Mouse (Mus musculus) kidney, embryonic 14.5 days (tissue): ENCODE data around the gene Prpf8. TPM values are rescaled to one million over a fixed set of nuclear protein-coding genes. Genes with fewer than 3 reads are reported as not detected.

ENCODE experiments used
- ATAC-seq: fragments of 200-750 bp; cut with Nextera tagmentation; 2 replicates; pipeline ENCODE4 v1.8.0; 2017; ENCODE audit warnings: moderate number of reproducible peaks, mild to moderate bottlenecking, moderate TSS enrichment, moderate library complexity; ENCODE audit not compliant: low FRiP score, low TSS enrichment
- H3K27ac ChIP-seq: fragments of 300-500 bp; sonication (generic); 2 replicates; pipeline ENCODE4 v1.5.1; 2014; ENCODE audit warnings: low read depth, mild to moderate bottlenecking, low read length, moderate library complexity, mixed read lengths
- H3K27me3 ChIP-seq: fragments of 300-500 bp; sonication (generic); 2 replicates; pipeline ENCODE4 v1.6.1; 2014; ENCODE audit warnings: mild to moderate bottlenecking, low read length; ENCODE audit not compliant: control insufficient read depth, insufficient read depth
- H3K36me3 ChIP-seq: fragments of 300-500 bp; sonication (generic); 2 replicates; pipeline ENCODE4 v1.6.1; 2014; ENCODE audit warnings: low read length, mixed read lengths; ENCODE audit not compliant: control insufficient read depth, insufficient read depth
- H3K4me1 ChIP-seq: fragments of 300-500 bp; sonication (generic); 2 replicates; pipeline ENCODE4 v1.6.1; 2014; ENCODE audit warnings: low read length, mixed read lengths; ENCODE audit not compliant: control insufficient read depth, insufficient read depth
- H3K4me2 ChIP-seq: fragments of 300-500 bp; sonication (generic); replicated peaks from 2 replicates; pipeline ENCODE4 v1.6.1; 2014; ENCODE audit warnings: low read depth, mild to moderate bottlenecking, low read length
- H3K4me3 ChIP-seq: fragments of 300-500 bp; sonication (generic); 2 replicates; pipeline ENCODE4 v1.5.1; 2014; ENCODE audit warnings: mild to moderate bottlenecking, low read length
- H3K9ac ChIP-seq: fragments of 300-500 bp; sonication (generic); 2 replicates; pipeline ENCODE4 v1.6.1; 2014; ENCODE audit warnings: low read depth, mild to moderate bottlenecking, low read length, moderate library complexity
- H3K9me3 ChIP-seq: fragments of 300-500 bp; sonication (generic); 2 replicates; pipeline ENCODE4 v1.6.1; 2016; ENCODE audit warnings: low read length; ENCODE audit not compliant: control insufficient read depth
- WGBS: fragments of 180-500 bp; shearing (Covaris S2); extraction: QIAGEN DNeasy Blood & Tissue Kit; methylation state at CpG from one replicate; pipeline ENCODE4 v1.1.7; 2014; 5-methylcytosine and 5-hydroxymethylcytosine counted together
- polyA plus RNA-seq: library from polyadenylated mRNA; unstranded; fragments of >200 nt; fragmentation: Nextera tagmentation; extraction: Ambion mirVana; gene quantifications from 2 replicates; pipeline ENCODE4 v1.2.1, GENCODE M21; 2014

Prpf8 gene
- polyA plus RNA-seq, 1 experiment from 2014 or later, result 103 TPM

DNA sequence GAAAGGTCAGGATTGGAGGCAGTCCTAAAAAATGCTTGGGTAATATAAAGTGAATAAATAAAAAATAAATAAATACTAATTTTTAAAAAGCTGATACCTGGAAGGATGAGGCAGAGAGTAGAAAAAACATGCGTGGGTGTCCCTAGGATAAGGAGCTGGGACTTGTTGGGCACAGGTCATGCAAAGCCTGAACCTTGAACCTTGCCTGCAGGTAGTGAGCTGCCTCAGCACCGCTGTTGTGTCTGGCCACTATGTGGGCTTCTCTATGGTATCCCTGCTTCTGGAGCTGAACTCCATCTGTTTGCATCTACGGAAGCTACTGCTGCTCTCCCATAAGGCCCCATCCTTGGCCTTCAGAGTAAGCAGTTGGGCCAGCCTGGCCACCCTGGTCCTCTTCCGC lies 17.4 kb upstream of the Prpf8 start:
- Histone ChIP-seq H3K27me3 (no peaks in the 10 kb centered on the region), H3K4me2 (no peak overlapping the region), H3K9me3 (peaks cover 3% of the 10 kb centered on the region; the same call in 1 of the 2 replicates), H3K4me1 (peaks cover 5% of the 10 kb centered on the region; the same call in 1 of the 2 replicates), H3K4me3 (no peak overlapping the region), H3K9ac (no peak overlapping the region), H3K36me3 (peaks cover 10% of the 10 kb centered on the region; the same call in 1 of the 2 replicates), H3K27ac (no peak overlapping the region)
- WGBS, result 94% methylated on average over 4 of the region's 4 CpGs
- no peak for ATAC-seq

DNA sequence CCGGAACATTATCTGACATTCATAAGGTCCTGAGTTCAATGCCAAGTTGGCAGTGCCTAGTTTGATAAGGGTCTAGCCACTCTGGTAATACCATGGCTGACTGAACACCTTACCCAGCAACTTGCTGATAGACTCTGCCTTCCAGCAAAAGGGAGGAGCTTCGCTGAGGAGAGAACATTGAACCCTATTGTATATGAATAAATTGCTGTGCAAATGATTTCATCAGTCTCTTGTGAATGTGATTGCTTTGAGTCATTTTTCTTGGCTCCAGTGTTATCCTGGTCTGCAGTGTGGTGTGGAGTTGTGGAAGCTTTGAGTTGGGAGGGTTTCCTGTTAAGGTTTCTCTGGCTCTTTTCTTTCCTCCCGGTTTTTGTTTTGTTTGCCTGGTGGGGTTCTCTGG lies 15.9 kb upstream of the Prpf8 start:
- no peak overlapping the region for H3K27ac ChIP-seq
- no peak for ATAC-seq
- peaks cover 5% of the 10 kb centered on the region; the same call in 1 of the 2 replicates for H3K4me1 ChIP-seq
- no peaks in the 10 kb centered on the region for H3K27me3 ChIP-seq
- H3K9ac ChIP-seq, result no peak overlapping the region
- no peak overlapping the region for H3K4me2 ChIP-seq
- 75% methylated on average over 3 of the region's 3 CpGs for WGBS
- H3K36me3 ChIP-seq, result peaks cover 3% of the 10 kb centered on the region; the same call in 1 of the 2 replicates
- no peak overlapping the region for H3K4me3 ChIP-seq
- peaks cover 3% of the 10 kb centered on the region; the same call in 1 of the 2 replicates for H3K9me3 ChIP-seq

DNA sequence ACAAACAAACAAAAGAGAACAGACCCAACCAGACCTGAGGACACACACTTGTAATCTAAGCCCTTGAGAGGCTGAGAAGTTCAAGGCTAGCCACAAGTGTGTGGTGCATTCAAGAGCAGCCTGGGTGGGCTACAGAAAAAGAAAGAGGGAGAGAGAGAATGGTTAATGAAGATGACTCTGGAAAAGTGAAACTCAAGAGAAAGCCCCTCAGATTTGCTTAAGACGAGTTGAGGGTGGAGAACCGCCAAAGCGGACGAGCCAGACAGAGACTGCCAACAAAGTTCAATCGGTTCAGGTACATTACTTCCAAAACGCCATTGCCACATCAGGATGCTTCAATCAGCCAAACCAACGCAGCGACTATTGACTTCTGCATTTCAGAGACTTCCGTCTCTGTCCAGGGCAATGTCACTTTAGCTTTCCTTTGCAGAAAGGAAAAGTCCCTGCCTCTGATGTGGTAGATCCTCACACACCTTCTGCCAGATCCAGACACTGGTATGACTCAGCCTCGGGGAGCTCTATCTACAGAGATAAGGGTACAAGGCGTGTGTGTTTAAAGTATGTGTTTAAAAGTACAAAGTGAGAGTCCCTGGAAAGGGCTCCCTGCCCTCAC lies 14.0 kb upstream of the Prpf8 start:
- Histone ChIP-seq H3K36me3 (no peaks in the 10 kb centered on the region), H3K9me3 (no peaks in the 10 kb centered on the region), H3K4me2 (no peak overlapping the region), H3K4me1 (peaks cover 1% of the 10 kb centered on the region; the same call in 1 of the 2 replicates), H3K27ac (no peak overlapping the region), H3K9ac (no peak overlapping the region), H3K4me3 (no peak overlapping the region), H3K27me3 (no peaks in the 10 kb centered on the region)
- 78% methylated on average over 11 of the region's 11 CpGs for WGBS
- no peak for ATAC-seq

DNA sequence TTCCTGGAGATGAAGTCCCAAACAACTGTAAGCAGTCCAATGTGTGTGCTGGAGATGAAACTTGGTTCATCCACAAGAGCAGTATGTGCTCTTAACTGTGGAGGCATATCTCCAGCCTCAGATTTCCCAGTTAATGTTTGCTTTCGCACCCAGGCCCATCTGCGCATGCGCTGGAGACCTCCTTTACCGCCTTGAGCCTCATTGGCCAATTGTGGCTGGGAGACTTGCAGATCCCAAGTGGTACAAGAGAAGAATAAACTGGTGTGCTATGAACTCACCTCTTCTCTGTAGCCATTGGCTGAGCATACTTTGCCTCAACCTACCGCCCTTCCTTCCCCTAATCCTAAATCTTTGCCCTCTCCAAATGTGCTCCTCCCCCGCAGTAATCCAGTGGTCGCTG lies 13.2 kb upstream of the Prpf8 start:
- 69% methylated on average over 7 of the region's 7 CpGs for WGBS
- ATAC-seq, result no peak

DNA sequence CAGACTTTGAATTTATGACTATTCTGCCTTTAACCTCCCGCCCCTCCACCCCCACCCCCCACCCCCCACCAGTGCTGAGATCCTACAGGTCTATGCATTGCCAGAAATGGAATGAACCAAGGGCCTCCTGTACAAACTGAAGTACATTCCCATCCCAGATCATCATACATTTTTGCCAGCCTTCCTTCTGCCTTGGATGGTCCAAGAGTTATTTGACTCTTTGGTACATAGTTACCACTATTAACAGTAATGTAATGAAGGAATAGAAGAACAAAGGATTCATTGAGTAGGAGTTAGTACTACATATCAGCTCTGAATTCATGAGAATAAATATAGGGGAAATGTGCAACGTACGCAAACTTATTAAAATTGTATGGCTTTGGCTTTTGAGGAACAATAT lies 424 bp upstream of the Prpf8 start:
- WGBS, result 18% methylated on average over 3 of the region's 3 CpGs
- H3K4me3 ChIP-seq, result peak overlapping the region; percentile 100

More for the DNA sequence above, 13.2 kb upstream of the Prpf8 start:
- Histone ChIP-seq H3K9ac (no peak overlapping the region), H3K27ac (no peak overlapping the region), H3K4me1 (no peaks in the 10 kb centered on the region), H3K36me3 (no peaks in the 10 kb centered on the region), H3K9me3 (no peaks in the 10 kb centered on the region), H3K4me3 (no peak overlapping the region), H3K27me3 (no peaks in the 10 kb centered on the region), H3K4me2 (no peak overlapping the region)

DNA sequence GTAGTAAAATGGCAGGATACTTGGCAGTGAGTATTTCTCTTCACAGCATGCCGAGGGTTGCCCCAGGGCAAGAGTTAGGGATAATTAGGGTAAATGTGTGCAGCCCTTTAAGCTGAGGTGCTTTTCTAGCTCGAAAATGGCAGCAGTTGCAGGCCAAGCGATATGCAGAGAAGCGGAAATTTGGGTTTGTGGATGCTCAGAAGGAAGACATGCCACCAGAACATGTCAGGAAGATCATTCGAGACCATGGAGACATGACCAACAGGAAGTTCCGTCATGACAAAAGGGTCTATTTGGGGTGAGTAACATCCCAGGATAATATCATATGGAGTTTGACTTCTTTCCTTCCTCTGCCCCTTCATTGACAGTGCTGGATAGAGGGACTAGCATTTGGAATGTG lies 880 bp downstream of the Prpf8 start:
- 47% methylated on average over 6 of the region's 6 CpGs for WGBS
- H3K27me3 ChIP-seq, result no peaks in the 10 kb centered on the region
- peak overlapping the region; percentile 100 for H3K4me3 ChIP-seq
- ATAC-seq, result no peak
- H3K9ac ChIP-seq, result peak overlapping the region; percentile 94
- peaks cover 40% of the 10 kb centered on the region for H3K36me3 ChIP-seq
- peaks cover 8% of the 10 kb centered on the region; the same call in 1 of the 2 replicates for H3K4me1 ChIP-seq
- no peaks in the 10 kb centered on the region for H3K9me3 ChIP-seq
- no peak overlapping the region for H3K27ac ChIP-seq
- peak overlapping the region; percentile 67 for H3K4me2 ChIP-seq

More for the DNA sequence above, 424 bp upstream of the Prpf8 start:
- peak; percentile 4; the same call in 1 of the 2 replicates for ATAC-seq
- Histone ChIP-seq H3K27me3 (no peaks in the 10 kb centered on the region), H3K36me3 (peaks cover 26% of the 10 kb centered on the region), H3K4me2 (peak overlapping the region; percentile 33), H3K9ac (no peak overlapping the region), H3K27ac (no peak overlapping the region), H3K4me1 (peaks cover 8% of the 10 kb centered on the region; the same call in 1 of the 2 replicates), H3K9me3 (no peaks in the 10 kb centered on the region)

DNA sequence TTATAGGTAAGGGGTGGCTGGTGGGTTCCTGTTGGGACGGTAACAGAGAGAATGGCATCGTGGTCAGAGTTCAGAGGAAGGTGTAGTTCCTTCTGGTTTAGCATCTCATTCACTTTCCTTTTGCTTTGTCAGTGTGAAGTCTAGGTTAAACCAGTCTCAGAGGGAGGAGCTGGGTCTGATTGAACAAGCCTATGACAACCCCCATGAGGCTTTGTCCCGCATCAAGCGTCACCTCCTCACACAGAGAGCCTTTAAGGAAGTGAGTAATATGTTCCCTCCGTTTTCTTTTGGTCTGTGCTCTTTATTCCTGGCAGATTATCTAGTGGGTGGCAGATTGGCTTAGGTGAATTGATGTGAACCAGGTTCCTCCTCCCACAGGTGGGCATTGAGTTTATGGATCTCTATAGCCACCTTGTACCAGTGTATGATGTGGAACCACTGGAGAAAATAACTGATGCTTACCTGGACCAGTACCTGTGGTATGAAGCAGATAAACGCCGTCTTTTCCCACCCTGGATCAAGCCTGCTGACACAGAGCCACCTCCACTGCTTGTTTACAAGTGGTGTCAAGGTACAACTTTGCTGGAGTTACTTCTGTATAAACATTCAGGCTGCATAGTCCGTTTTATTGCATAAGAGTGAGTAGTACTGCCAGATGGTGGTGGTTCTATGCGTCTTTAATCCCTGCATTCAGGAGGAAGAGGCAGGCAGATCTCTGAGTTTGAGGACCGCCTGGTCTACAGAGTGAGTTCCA lies 7.9 kb downstream of the Prpf8 start:
- H3K4me1 ChIP-seq, result no peaks in the 10 kb centered on the region
- peaks cover 100% of the 10 kb centered on the region for H3K36me3 ChIP-seq
- WGBS, result 92% methylated on average over 10 of the region's 10 CpGs
- no peaks in the 10 kb centered on the region for H3K9me3 ChIP-seq
- H3K4me3 ChIP-seq, result no peak overlapping the region
- no peak overlapping the region for H3K27ac ChIP-seq
- no peak overlapping the region for H3K4me2 ChIP-seq
- H3K27me3 ChIP-seq, result no peaks in the 10 kb centered on the region
- no peak for ATAC-seq
- H3K9ac ChIP-seq, result no peak overlapping the region

DNA sequence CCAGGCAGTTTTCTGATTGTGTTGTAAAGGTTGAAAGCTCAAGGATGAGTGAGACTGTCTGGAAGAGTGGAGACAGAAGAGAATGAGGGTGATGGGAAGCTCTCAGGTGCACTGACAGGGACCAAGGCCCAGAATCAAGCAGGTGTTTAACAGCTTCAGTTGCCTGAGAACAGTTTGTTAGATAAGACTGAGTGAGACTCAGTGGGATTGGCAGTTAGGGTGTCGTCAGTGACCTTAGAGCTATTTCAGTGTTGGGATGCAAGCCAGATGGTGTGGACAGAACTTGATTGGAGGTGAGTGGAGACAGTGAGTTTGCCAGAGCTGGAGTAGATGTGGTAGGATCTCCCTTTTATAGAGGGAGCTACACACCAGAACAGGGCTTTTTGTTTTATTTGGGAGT lies 11.5 kb downstream of the Prpf8 start:
- ATAC-seq, result no peak
- 84% methylated on average over 1 of the region's 1 CpGs for WGBS
- Histone ChIP-seq H3K27ac (no peak overlapping the region), H3K4me1 (no peaks in the 10 kb centered on the region), H3K27me3 (no peaks in the 10 kb centered on the region), H3K4me2 (no peak overlapping the region), H3K9ac (no peak overlapping the region), H3K36me3 (peaks cover 100% of the 10 kb centered on the region), H3K9me3 (no peaks in the 10 kb centered on the region), H3K4me3 (no peak overlapping the region)

DNA sequence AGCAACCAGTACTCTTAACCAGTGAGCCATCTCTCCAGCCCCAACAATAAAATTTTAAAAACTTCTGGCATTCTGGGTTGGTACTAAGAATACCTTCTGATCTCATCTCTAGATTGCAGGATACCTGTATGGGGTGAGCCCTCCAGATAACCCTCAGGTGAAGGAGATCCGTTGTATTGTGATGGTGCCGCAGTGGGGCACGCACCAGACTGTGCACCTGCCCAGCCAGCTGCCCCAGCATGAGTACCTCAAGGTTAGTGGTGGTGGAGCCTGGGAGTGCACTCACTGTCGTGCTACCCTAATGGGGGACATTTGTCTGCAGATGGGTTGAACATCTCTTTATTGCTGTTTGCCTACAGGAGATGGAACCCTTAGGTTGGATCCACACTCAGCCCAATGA lies 21.5 kb downstream of the Prpf8 start:
- no peaks in the 10 kb centered on the region for H3K9me3 ChIP-seq
- no peak overlapping the region for H3K4me2 ChIP-seq
- H3K4me3 ChIP-seq, result no peak overlapping the region
- H3K36me3 ChIP-seq, result peaks cover 63% of the 10 kb centered on the region
- no peak overlapping the region for H3K27ac ChIP-seq
- no peak overlapping the region for H3K9ac ChIP-seq
- WGBS, result 96% methylated on average over 4 of the region's 4 CpGs
- H3K27me3 ChIP-seq, result no peaks in the 10 kb centered on the region
- ATAC-seq, result no peak
- peaks cover 20% of the 10 kb centered on the region for H3K4me1 ChIP-seq
